ENCODE assay signal across 8 mouse cellular contexts in genomic region chr7:64065529-64066247, GRCm38 (mm10).
A peak's percentile ranks its signal among the peaks of the same experiment; 100 is the strongest.
DNase-seq lines count a peak whose midpoint lies in the region; ATAC-seq and TF ChIP-seq lines count a peak whose summit lies in the region.

No protein-coding gene starts in this region.

- DNase-seq in limb, embryonic 14.5 days (ENCODE audit: low spot score), result no peak
- no peak for DNase-seq in limb, embryonic 10.5 days (ENCODE audit: low spot score)
- peak; percentile 86 to 91 for DNase-seq in frontal cortex, postnatal 36 days (ENCODE audit: low spot score in 2 of 2)
- peak; percentile 87 to 91 for DNase-seq in left cerebral cortex, postnatal 36 days (ENCODE audit: low spot score in 2 of 2)
- DNase-seq in telencephalon, adult 2 months (ENCODE audit: low read depth, low spot score), result peak; percentile 94
- DNase-seq in urinary bladder, adult 18-20 months (ENCODE audit: low spot score in 2 of 2), result no peak
- no peak for DNase-seq in thymus, postnatal 4 days
- no peak for DNase-seq in spleen, postnatal 10 days (ENCODE audit: low spot score in 2 of 2)

- H3K36me3 ChIP-seq in limb, embryonic 14.5 days (ENCODE audit: control insufficient read depth, insufficient read depth, low read length), result no peaks in the 10 kb centered on the region
- H3K36me3 ChIP-seq in limb, embryonic 10.5 days, result no peaks in the 10 kb centered on the region

- 88% methylated on average over 23 of the region's 23 CpGs for WGBS in limb, embryonic 14.5 days
- WGBS in limb, embryonic 10.5 days, result 93% methylated on average over 23 of the region's 23 CpGs

- H3K27me3 ChIP-seq in limb, embryonic 14.5 days (ENCODE audit: control insufficient read depth, insufficient read depth, low read length), result no peaks in the 10 kb centered on the region
- H3K27me3 ChIP-seq in limb, embryonic 10.5 days (ENCODE audit: low read depth, poor library complexity, severe bottlenecking), result no peaks in the 10 kb centered on the region

- 0 out of 2 replicates have a peak overlapping the region, but pooled peaks have one; percentile 7 for H3K27ac ChIP-seq in limb, embryonic 14.5 days (replicated peaks; ENCODE audit: low read depth, low read length)
- H3K27ac ChIP-seq in limb, embryonic 10.5 days, result no peak overlapping the region

- H3K4me2 ChIP-seq in limb, embryonic 14.5 days (replicated peaks; ENCODE audit: low read depth, low read length, severe bottlenecking), result no peak overlapping the region

- H3K4me3 ChIP-seq in limb, embryonic 14.5 days (replicated peaks; ENCODE audit: low read length), result no peak overlapping the region
- no peak overlapping the region for H3K4me3 ChIP-seq in limb, embryonic 10.5 days

- 0 out of 2 replicates have a peak, but pooled peaks cover 4% of the 10 kb centered on the region for H3K4me1 ChIP-seq in limb, embryonic 14.5 days (ENCODE audit: control insufficient read depth, insufficient read depth, low read length)
- H3K4me1 ChIP-seq in limb, embryonic 10.5 days, result no peaks in the 10 kb centered on the region

- ATAC-seq in limb, embryonic 14.5 days (ENCODE audit: low FRiP score, low read depth), result no peak

- TF ChIP-seq POLR2A in limb, embryonic 14.5 days (IDR thresholded peaks at IDR 0.05; ENCODE audit: borderline replicate concordance, extremely low read depth, insufficient read depth, insufficient read length), result no peak

- H3K9ac ChIP-seq in limb, embryonic 14.5 days (ENCODE audit: low read depth, low read length, severe bottlenecking), result no peak overlapping the region

- intact Hi-C loops in left cerebral cortex, postnatal 36 days (cut with DNase I), result loop anchor here (5.0 to 10.0 kb wide), 2 partner anchors 89 to 128 kb away; partner anchors contain the start of genes Klf13 and Trpm1

- H3K9me3 ChIP-seq in limb, embryonic 14.5 days (ENCODE audit: control insufficient read depth, low read length), result no peaks in the 10 kb centered on the region
- H3K9me3 ChIP-seq in limb, embryonic 10.5 days (replicated peaks), result no peaks in the 10 kb centered on the region

Comparison
In these comparisons a context has a peak if more than half of its experiments do, and no peak if none do; other contexts are left out.
1. DNase-seq: peak in frontal cortex, postnatal 36 days (2 of 2), left cerebral cortex, postnatal 36 days (2 of 2) and telencephalon, adult 2 months (single experiment); none in limb, embryonic 14.5 days (single experiment), limb, embryonic 10.5 days (single experiment), urinary bladder, adult 18-20 months (0 of 2), thymus, postnatal 4 days (single experiment) and spleen, postnatal 10 days (0 of 2).